Mouse (Mus musculus) cortical plate, adult 2 months (tissue): ENCODE measurements around the gene Mettl17.

ENCODE experiments used
- CTCF ChIP-seq: fragments of 200-500 bp; IDR thresholded peaks from 2 replicates; pipeline ENCODE4 v1.5.1; 2011; ENCODE audit warnings: mild to moderate bottlenecking, control low read depth, low read length; ENCODE audit not compliant: insufficient read depth; ENCODE audit errors: extremely low read depth
- POLR2A ChIP-seq: fragments of 200-500 bp; IDR thresholded peaks from 2 replicates; pipeline ENCODE4 v1.6.1; 2011; ENCODE audit warnings: mild to moderate bottlenecking, low read length, control low read depth; ENCODE audit not compliant: insufficient read depth; ENCODE audit errors: extremely low read depth

DNA sequence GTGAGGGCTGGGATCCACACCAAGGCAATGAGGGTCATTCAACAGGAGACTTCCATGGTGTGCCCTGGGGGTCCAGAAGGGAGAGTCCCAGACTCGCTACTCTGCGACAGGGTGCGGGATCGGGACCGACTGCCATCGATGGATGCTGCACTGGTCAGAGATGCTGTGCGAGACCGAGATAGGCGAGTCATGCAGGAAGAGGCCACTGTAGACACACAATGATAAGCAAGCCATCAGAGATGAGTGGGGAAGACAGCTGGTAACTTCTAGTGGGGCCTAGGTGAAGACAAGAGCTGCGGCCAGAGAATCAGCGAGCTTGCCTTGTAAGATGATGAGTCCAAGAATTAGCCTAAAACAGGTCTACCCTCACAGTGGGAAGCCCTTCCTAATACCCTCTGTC, 21.5 kb downstream of the Mettl17 start:
- TF ChIP-seq CTCF (no peak), POLR2A (no peak)
